Mouse (Mus musculus): Measurements from ENCODE around the gene Cactin. TPM values are rescaled to one million over a fixed set of nuclear protein-coding genes. Genes with fewer than 3 reads are reported as not detected.

Cactin gene
- total RNA-seq, 2 experiments from 2014 or later: 24.7 to 25.6 TPM

DNA sequence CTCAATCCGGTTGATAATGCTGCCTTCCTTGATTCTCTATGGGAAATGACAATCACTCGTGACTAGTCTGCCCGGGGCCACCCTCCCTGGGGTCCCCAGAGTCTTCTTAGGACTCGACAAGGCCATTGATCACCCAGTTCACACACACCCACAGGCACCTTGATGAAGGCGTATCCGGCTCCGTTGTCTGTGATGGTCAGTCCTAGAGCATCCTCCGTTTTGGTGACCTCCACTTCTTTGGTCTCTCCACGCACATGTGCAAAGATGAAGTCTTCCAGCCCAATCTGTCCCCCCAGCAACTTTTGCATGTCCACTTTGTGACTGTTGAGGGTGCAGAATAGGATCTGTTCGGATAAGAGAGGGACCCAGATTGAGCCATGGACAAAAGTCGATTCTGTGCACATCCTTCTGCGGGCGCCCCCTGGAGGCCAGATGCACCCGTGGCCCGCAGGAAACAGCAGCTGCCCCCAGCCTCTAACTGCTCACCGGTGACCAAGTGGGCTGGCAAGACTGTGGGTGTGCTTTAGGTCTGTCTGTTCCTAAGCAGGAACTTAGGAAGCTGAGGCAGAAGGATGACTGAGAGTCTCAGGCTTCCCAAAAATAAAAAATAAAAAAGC lies 20.5 kb downstream of the Cactin start:
- peak; percentile 71 to 73 for DNase-seq (ENCODE audit: low spot score in 2 of 2)

DNA sequence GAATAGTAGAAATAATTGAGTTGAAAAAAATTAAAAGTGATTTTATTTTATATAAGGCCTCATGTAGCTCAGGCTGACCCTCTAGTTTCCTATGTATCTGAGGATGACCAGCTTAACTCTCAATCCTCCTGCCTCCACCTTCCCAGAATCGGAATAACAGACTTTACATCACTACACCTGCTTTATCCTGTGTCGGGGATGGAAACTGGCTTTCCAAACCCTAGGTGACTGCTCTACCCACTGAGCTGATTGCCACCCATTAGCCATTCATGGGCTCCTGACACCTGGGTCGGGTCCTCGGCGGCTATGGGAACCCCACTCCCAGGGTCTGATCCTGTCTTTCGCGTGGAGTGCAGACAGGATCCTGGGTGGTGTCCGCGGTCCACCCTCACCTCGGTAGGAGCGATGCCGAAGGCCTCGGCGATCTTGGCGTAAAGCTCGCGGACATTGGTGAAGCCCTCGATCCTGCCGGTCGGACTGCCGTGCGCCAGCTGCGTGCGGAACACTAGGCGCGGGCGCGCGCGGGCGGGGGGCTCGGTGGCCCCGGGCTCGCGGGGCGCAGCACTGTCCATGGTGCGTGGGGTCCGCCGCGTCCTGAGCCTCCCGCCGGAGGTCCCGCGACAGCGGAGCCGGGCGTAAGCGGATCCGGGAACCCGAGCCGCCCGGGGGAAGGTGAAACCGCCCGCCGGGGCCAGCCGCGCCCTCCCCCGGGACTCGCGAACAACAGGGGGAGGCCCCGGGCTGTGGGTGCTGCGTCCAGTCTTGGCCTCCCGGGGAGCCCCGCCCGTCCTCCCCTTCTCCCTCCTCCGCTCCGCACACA lies 22.0 kb downstream of the Cactin start, which contains the start of gene Gipc3:
Gipc3 (minus strand) TSS at position 581 of the 820 bp plus-strand sequence.
- no peak for DNase-seq (ENCODE audit: low spot score in 2 of 2)

DNA sequence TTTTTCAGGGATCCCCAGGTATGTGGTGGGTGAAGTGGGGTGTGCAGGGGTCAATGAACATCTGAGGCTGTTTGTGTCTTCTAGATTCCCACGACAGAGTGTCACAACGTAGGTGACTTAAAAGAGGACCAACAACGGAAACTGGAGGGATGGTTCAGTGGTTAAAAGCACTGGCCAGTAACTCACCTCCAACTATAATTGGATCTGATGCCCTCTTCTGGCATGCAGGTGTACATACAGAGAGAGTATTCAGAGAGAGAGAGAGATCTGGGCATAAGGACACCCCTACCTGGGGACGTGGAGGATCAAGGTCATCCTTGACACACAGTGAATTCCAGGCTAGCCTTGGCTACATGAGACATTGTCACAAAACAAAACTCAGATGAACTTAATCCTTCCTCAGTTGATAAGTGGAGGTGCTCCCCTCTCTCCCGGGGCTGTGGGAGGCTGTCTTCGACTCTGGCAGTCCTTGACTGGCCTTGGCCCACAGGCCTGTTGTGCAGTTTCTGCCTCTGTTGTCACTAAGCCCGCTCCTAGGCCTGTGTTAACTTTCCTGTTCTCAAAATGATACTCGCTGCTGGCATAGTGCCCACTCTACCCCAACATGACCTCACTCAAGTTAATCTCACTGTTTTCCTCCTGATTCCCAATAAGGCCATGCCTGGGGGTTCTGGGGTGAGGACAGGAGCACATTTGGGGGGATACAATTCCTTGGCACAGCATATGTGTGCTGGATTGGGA lies 23.7 kb downstream of the Cactin start:
- no peak for DNase-seq (ENCODE audit: low spot score in 2 of 2)

DNA sequence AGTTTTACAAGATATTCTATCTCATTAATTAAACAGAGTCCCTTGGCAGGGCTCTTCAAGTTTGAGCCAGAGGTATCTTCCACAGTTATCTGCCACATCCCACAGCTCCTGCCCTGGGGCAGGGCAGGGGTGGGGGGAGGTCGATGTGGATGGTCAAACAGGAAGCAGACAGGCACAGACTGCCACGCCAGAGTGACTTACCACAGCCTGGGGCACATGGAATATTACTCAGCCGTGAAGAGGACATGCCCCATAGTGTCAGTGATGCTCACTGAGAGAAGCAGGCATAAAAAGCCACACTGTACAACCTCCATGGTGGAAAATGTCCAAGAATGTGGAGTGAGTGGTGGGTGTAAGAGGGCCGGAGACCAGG lies 24.2 kb downstream of the Cactin start:
- no peak for DNase-seq (ENCODE audit: low spot score in 2 of 2)

DNA sequence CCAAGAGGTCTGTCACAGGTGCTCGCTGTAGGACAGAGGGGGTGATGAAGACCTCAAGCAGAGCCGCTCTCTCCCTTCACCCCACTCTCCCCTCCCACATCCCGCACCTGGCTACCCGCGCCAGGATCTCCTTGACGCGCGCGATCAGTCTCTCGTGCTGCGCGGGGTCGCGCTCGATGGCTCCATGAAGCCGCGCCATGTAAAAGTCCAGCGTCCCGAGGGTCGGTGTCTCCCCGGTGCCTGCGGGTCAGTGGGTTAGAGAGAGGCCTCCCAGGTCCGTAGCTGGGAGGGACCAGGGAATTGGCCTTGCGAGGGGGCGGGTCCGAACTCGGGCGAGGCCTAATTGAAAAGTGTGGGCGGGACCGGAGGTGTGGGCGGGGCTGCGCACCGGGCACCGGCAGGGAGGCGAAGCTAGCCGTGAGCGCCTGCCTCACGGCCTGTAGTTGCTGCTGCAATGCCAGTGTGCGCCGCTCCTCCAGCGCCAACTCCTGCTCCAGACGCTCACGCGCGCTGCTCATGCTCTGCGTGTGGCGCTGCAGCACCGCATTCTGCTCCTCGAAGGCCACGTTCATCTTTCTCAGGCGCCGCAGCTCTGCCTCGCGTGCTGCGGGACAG lies 25.7 kb downstream of the Cactin start:
- DNase-seq (ENCODE audit: low spot score in 2 of 2): no peak

DNA sequence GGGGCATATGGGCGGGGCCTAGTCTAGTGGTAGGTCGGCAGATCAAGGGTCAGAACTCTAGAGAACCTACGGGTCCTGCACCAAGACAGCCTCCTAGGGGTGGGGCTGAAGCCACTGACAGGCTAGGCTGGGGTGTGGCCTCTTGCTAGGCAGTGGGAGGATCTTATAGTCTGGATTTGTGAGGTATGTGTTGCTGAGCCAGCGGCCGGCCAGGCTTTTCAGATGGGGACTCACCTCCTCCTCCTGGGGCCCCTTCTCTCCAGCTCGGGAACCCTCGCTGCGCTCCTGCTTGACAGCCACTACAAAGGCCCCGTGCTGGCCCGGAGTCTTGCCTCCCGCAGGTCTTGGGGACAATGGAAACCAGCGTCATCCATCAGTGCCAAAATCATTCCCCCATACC lies 28.2 kb downstream of the Cactin start:
- DNase-seq (ENCODE audit: low spot score in 2 of 2): no peak

DNA sequence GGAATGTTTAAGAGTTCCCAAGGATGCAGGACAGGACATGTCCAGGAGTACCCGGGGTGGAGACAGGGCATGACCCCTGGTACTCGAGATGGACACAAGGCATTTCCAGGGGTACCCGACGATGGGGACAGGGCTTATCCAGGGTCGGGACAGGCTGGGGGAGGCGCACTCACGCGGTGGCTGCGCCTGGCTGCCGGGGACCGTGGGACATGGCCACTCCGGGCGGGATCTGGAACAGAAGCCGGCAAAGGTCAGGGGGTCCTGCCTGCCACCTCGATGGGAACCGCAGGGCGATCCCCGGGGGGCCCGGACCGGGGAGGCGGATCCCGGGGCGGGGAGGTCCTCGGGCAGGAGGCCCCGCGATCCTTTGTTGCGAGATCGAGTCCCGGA lies 29.1 kb downstream of the Cactin start:
- no peak for DNase-seq (ENCODE audit: low spot score in 2 of 2)

DNA sequence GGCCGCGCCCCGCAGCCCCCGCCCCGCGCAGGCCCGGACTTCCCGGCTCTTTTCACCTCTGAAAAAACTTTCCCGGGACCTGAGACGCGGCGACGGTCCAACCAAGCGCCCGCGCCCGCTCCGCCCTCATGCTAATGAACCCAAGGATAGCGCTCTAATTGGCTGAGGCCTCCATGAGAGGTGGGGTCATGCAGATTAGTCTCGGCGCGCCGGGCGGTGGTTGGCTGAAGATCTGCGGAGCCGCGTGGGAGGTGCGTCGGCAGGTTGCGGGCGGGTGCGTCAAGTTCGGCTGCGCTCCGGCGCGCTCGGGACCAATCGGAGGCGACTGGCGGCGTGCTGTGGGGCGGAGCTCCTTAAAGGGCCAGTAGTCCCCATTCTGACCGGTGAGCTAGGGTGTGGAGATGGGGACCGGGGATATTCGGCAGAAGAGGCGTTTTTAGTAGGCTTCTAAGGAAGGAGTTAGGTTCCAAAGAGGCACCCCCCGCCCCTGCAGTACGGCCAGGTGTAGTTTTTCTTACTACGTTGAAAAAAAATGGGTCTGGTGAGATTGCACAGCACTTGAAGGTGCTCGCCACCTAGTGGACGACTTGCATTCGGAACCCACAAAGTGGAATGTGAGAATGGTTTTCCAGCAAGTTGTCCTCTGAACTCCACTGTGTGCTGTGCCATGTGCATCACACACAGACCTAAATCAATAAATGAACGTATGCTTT lies 29.6 kb downstream of the Cactin start, which contains the start of gene Hmg20b:
Hmg20b (minus strand) TSS at position 130 of the 713 bp plus-strand sequence.
- peak; percentile 99 to 100 for DNase-seq (ENCODE audit: low spot score in 2 of 2)

DNA sequence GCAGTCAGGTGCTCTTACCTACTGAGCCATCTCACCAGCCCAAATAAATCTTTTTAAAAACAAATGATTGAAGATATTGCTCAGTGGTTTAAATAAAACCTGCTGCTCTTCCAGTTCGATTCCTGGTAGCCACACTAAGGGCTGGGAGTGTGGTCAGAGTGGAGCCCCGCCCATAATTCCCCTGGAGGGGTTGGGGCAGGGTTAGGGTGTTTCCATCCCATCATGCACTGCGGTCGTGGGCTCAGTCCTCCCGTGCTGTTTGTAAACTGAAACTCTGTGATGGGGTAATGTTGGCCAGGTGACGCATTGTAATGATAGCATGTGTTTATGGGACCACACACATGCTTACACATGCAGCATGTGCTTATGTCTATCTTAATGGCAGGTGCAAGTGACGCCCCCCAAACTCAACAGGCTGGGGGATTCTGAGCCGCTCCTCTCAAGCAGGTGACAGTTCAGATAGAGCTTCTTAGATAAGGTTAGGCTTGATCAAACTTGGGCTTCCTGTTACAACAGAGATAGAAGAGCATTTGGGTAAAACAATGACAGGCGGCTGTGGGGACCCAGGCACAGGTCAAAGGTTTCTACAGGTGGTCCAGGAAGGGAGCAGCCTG lies 30.9 kb downstream of the Cactin start:
- no peak for DNase-seq (ENCODE audit: low spot score in 2 of 2)

DNA sequence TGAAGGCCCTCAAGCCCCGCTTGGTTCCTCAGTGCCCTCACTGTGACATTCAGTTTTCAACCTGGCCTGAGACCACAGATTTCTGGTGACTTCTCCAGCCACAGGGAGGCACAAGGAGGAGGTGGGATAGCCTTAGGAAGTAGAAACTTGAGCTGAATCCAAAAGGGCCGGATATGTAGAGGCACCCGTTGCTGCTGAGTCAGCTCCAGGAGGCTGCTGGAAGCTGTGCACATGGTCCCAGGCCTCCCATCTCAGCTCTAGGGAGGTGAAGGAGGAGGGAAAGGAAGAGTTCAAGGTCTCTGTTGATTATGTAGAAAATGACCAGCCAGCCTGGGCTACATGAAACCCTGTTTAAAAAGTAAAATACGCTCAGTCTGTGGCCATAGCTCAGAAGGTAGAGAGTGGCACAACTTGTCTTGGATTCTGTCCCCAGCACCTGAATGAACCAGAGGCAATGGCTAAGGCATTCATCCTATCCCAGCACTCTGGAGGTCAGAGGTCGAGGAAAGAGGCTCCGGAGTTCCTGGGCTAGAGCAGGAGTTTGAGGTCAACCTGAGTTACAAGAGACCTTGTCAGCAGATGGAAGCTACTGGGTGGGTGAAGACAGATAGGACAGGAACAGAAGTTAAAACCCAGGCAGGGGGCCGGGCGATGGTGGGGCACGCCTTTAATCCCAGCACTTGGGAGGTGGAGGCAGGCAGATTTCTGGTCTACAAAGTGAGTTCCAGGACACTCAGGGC lies 34.0 kb downstream of the Cactin start:
- no peak for DNase-seq (ENCODE audit: low spot score in 2 of 2)

DNA sequence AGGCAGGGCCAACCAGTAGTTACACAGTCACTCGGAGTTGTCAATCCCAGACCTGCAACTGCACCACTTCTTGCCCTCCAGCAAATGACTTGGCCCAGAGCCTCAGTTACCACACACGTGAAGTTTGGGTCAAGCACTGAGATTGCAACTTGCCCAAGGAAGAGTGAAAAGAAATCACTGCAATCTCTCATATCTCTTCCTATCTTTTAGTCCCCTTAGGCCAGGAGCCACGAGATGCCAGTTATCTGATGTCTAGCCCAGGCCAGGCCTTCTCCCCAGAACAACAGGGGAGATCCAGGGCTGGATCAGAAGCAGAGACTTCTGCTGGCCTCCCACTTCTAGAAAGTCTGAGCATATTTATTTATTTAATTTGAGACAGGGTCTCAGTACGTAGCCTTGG lies 34.6 kb downstream of the Cactin start:
- DNase-seq (ENCODE audit: low spot score in 2 of 2): no peak

DNA sequence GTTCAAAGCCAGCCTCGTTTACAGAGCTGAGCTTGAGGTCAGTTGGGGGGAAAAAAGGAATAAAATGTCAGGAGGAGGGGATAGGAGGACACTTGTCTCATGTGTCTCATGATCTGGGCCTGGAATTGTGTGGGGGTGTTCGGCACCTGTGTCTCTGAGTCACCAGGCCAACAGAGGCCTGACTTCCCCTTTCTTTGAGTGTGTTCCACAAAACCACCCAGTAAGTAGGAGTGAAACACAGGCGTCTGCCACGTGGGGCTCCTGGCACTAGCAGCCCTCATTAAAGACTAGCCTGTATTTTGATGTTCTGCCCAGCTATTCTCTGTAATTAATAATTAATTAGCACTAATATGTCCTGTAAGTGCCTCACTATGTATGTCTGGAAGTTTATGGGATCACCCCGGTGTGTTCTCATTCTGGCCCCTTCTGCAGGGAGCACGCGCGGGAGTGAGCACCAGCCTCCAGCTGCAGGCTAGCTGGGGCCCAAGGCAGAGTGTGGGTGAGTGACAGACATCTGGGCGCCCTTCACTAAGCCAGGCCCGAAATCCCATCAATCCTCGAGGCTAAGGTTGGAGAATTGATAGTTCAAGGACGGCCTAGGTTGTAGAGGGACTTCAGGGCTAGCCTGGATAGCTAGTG lies 35.6 kb downstream of the Cactin start:
- DNase-seq (ENCODE audit: low spot score in 2 of 2): no peak

DNA sequence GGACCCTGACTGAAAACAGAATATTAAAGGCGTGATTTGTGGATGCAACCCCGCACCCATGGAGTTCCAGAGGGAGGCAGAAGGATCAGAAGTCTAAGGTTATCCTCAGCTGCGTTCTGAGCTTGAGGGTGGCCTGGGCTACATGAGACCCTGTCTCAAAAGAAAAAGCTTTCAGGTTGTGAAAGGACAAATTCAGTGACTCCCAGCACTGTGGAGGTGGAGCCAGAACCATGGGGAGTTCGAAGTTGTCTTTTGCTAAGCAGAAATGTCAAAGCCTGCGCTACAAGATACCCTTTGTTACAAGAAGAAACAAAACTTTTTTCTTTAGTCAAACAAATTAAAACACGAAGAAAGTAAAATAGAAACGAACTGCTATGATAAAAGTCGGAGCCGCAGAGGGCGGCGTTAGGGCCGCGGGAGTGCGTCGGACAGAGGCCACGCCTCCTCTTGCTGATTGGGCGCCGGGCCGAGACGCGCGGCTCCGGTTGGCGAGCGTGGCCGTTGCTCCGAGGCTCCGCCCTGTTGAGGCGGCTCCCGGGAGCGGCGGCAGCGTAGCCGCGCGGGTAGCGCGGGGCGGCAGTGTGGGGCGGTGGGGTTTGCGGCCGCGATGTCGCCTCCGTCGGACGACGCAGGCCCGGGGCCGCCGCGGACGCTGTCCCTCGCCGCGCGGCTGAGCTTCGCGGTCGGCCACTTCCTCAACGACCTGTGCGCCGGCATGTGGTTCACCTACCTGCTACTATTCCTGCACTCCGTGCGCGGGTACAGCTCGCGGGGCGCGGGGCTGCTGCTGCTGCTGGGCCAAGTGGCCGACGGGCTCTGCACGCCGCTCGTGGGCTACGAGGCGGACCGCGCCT lies 36.3 kb downstream of the Cactin start, which contains the start of gene Mfsd12:
Mfsd12 (plus strand) TSS at position 501 of the 854 bp plus-strand sequence.
- DNase-seq (ENCODE audit: low spot score in 2 of 2): peak; percentile 91 to 95

DNA sequence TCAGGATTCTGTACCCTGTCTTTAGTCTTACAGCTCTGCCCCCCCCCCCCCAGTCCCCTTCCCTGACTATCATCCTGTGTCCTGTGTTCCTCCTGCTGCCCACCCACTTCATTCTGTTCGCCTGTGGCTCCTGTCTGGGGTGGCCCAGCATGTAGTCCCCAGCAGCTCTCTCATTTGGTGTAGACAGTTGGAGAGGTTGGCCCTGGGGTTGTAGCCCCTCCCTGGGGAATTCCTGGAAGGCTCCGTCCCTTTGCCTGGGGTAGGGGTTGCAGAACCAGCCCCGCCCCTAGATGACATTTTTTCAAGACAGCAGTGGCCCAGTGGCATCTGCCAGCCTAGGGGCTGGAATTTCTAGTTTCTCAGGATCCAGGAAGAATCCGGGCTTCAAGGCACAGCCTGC lies 37.3 kb downstream of the Cactin start:
- DNase-seq (ENCODE audit: low spot score in 2 of 2): no peak

DNA sequence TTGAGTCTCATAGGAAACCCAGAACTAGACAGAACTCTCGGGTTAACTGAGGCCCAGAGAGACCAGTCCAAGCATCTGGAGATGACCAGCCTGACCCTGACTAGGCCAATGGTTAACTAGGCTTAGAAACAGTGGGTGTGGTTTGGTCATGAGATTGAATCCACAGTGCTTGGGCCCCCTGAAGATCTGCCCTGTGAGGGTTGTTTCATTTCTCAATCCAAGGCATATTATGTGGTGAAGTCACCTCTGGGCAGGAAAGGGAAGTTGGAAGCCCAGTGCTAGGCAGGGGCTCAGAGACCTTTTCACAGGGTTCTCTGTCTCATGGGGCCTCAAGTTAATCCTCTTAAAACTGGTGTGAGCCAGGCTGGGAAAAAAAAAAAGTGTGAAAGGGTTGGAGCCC lies 37.9 kb downstream of the Cactin start:
- no peak for DNase-seq (ENCODE audit: low spot score in 2 of 2)

DNA sequence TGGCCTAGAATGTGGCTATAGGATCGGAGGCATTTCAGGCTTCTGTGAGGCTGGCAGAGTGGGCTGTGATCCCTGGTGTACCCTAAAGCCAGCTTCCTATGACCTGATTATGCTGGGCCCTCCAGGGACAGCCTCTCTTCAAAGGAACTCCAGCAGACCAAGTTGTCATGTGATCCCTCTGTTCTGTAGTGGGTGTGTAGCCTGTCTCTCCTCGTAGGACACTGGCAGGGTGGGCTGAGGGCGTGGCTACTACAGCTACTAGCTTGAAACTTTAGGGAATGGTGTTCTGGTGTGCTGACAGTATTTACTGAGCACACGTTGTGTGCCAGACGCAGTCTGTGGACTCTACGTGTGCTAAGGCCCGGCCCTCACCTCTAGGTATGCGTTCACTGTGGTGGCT lies 39.8 kb downstream of the Cactin start:
- DNase-seq (ENCODE audit: low spot score in 2 of 2): no peak

DNA sequence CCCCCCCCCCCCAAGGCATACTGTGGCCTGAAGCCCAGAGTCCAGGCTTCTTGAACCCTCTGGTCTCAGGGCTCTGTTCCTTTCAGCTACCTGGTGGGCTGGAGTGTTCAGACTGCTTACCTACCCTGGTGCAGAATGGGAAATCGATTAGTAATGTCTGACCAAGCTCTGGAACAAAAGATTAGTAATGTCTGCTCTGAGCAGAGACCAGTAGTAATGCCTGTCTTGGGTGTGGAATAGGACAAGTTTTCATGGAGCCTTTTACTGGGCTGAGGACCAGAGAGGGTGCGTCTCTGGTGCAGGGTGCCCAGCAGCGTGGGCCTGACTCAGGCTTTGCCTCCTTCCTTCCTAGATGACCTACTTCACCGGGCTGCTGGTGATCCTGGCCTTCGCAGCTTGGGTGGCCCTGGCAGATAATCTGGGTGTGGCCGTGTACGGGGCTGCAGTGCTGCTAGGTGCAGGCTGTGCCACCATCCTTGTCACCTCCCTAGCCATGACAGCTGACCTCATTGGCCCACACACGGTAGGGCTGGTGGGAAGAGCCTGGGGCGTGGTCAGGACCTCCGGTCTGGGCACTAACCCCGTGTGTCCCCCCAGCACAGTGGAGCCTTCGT lies 41.5 kb downstream of the Cactin start:
- DNase-seq (ENCODE audit: low spot score in 2 of 2): no peak

Measured in layer of hippocampus, postnatal 10 days (tissue).